Mouse (Mus musculus) splenic B cell, adult 2 months (primary cell): ENCODE results near the gene Dnajb8.

Experiments used
- DNase-seq: peaks from one replicate; pipeline ENCODE4 v3.0.0-alpha.2; 2011; ENCODE audit warnings: low read depth, low spot score
- H3K27me3 ChIP-seq: 2 replicates; pipeline ENCODE4 v1.6.1; 2012; ENCODE audit warnings: mild to moderate bottlenecking, low read length, moderate library complexity, mixed read lengths; ENCODE audit not compliant: control insufficient read depth, poor library complexity, insufficient read depth, severe bottlenecking
- H3K36me3 ChIP-seq: 2 replicates; pipeline ENCODE4 v1.6.1; 2012; ENCODE audit warnings: mild to moderate bottlenecking, low read length, moderate library complexity, mixed read lengths; ENCODE audit not compliant: control insufficient read depth, poor library complexity, insufficient read depth, severe bottlenecking

The Dnajb8 gene

GRCm38 (mm10) chr6:88196054-88196732 lies 25.9 kb upstream of the Dnajb8 start:
- no peak for DNase-seq
- H3K36me3 ChIP-seq, result no peaks in the 10 kb centered on the region

GRCm38 (mm10) chr6:88196733-88197312 lies 25.2 kb upstream of the Dnajb8 start:
- H3K27me3 ChIP-seq, result no peaks in the 10 kb centered on the region; the same call in 1 of the 2 replicates
- no peaks in the 10 kb centered on the region for H3K36me3 ChIP-seq
- DNase-seq, result no peak

More at GRCm38 (mm10) chr6:88196054-88196732, 25.9 kb upstream of the Dnajb8 start:
- no peaks in the 10 kb centered on the region; the same call in 1 of the 2 replicates for H3K27me3 ChIP-seq

GRCm38 (mm10) chr6:88197313-88198069 lies 24.6 kb upstream of the Dnajb8 start:
- Histone ChIP-seq H3K27me3 (no peaks in the 10 kb centered on the region; the same call in none of the 2 replicates), H3K36me3 (no peaks in the 10 kb centered on the region)
- DNase-seq, result no peak

- DNase-seq, result no peak
- Histone ChIP-seq H3K27me3 (no peaks in the 10 kb centered on the region; the same call in none of the 2 replicates), H3K36me3 (no peaks in the 10 kb centered on the region)
These were observed 23.8 kb upstream of the Dnajb8 start for GRCm38 (mm10) chr6:88198070-88198940.

GRCm38 (mm10) chr6:88199001-88199717 lies 22.9 kb upstream of the Dnajb8 start:
- no peak for DNase-seq
- no peaks in the 10 kb centered on the region for H3K36me3 ChIP-seq
- no peaks in the 10 kb centered on the region; the same call in none of the 2 replicates for H3K27me3 ChIP-seq

- DNase-seq, result no peak
- no peaks in the 10 kb centered on the region for H3K36me3 ChIP-seq
- H3K27me3 ChIP-seq, result no peaks in the 10 kb centered on the region; the same call in none of the 2 replicates
These were observed 22.1 kb upstream of the Dnajb8 start for GRCm38 (mm10) chr6:88199718-88200692.

GRCm38 (mm10) chr6:88200693-88201609 lies 21.1 kb upstream of the Dnajb8 start:
- Histone ChIP-seq H3K36me3 (no peaks in the 10 kb centered on the region), H3K27me3 (no peaks in the 10 kb centered on the region; the same call in 1 of the 2 replicates)
- no peak for DNase-seq

GRCm38 (mm10) chr6:88201926-88202700 lies 20.0 kb upstream of the Dnajb8 start:
- DNase-seq, result no peak
- Histone ChIP-seq H3K36me3 (no peaks in the 10 kb centered on the region), H3K27me3 (no peaks in the 10 kb centered on the region; the same call in 1 of the 2 replicates)

- no peaks in the 10 kb centered on the region for H3K36me3 ChIP-seq
- DNase-seq, result no peak
- H3K27me3 ChIP-seq, result no peaks in the 10 kb centered on the region; the same call in 1 of the 2 replicates
These were observed 19.0 kb upstream of the Dnajb8 start for GRCm38 (mm10) chr6:88202921-88203690.

GRCm38 (mm10) chr6:88203791-88204405 lies 18.2 kb upstream of the Dnajb8 start:
- Histone ChIP-seq H3K36me3 (no peaks in the 10 kb centered on the region), H3K27me3 (no peaks in the 10 kb centered on the region; the same call in 1 of the 2 replicates)
- DNase-seq, result no peak
